Mouse (Mus musculus) adrenal gland, postnatal 14 days (tissue): ENCODE measurements around the gene Olfr1098. TPM values are rescaled to one million over a fixed set of nuclear protein-coding genes. Genes with fewer than 3 reads are reported as not detected.

Source experiments
- DNase-seq: peaks from one replicate; pipeline ENCODE4 v3.0.0; 2021; ENCODE audit warnings: mixed read lengths
- long read RNA-seq, 2 experiments: library from polyadenylated mRNA; stranded (forward); transcript quantifications; one replicate each; pipeline ENCODE4 v2.0.0; 2021
- total RNA-seq: library from RNA; stranded (reverse); gene quantifications from 2 replicates; pipeline ENCODE4 v1.2.3, GENCODE M21; 2021

Olfr1098 gene
- total RNA-seq: not detected in 2 replicates
- long read RNA-seq, experiment 1: 0 reads
- long read RNA-seq, experiment 2: 0 reads

GRCm38 (mm10) chr2:86924445-86924844 lies at the start of gene Olfr1098:
Olfr1098 (minus strand) TSS chr2:86924545.
- no peak for DNase-seq

- no peak for DNase-seq
These were observed 36.2 kb upstream of the Olfr1098 start, which contains the start of gene Olfr1099 for GRCm38 (mm10) chr2:86960593-86960992. Olfr1099 (minus strand) TSS chr2:86960693.

GRCm38 (mm10) chr2:86926557-86926956 lies 2.2 kb upstream of the Olfr1098 start:
- no peak for DNase-seq

- DNase-seq: no peak
These were observed 18.7 kb downstream of the Olfr1098 start for GRCm38 (mm10) chr2:86905647-86906046.

GRCm38 (mm10) chr2:86892116-86892515 lies 32.2 kb downstream of the Olfr1098 start, which contains the start of gene Olfr1097:
Olfr1097 (minus strand) TSS chr2:86892216.
- no peak for DNase-seq

GRCm38 (mm10) chr2:86874702-86875101 lies 49.6 kb downstream of the Olfr1098 start, which contains the start of gene Gm13723:
Gm13723 (minus strand) TSS chr2:86874802.
- DNase-seq: no peak

Other genes with a start within 250 kb of the Olfr1098 start
- gene Olfr1086, start 244.5 kb downstream of the Olfr1098 start, total RNA-seq: not detected in 2 replicates
- not detected in 2 replicates for gene Olfr1087, start 226.2 kb downstream of the Olfr1098 start, total RNA-seq
- gene Olfr1089, start 190.8 kb downstream of the Olfr1098 start, total RNA-seq: not detected in 2 replicates
- not detected in 2 replicates for gene Olfr1090, start 165.6 kb downstream of the Olfr1098 start, total RNA-seq
- not detected in 2 replicates for gene Olfr1093, start 142.1 kb downstream of the Olfr1098 start, total RNA-seq
- not detected in 2 replicates for gene Olfr141, start 114.5 kb downstream of the Olfr1098 start, total RNA-seq
- gene Olfr1094, start 99.9 kb downstream of the Olfr1098 start, total RNA-seq: not detected in 2 replicates
- not detected in 2 replicates for gene Olfr1095, start 72.8 kb downstream of the Olfr1098 start, total RNA-seq
- gene Gm13723, start 49.7 kb downstream of the Olfr1098 start, total RNA-seq: not detected in 2 replicates
- not detected in 2 replicates for gene Olfr1097, start 32.3 kb downstream of the Olfr1098 start, total RNA-seq
- gene Olfr1099, start 36.1 kb upstream of the Olfr1098 start, total RNA-seq: not detected in 2 replicates
- gene Olfr1100, start 55.4 kb upstream of the Olfr1098 start, total RNA-seq: not detected in 2 replicates
- gene Olfr1101, start 66.7 kb upstream of the Olfr1098 start, total RNA-seq: not detected in 2 replicates
- not detected in 2 replicates for gene Olfr1102, start 73.9 kb upstream of the Olfr1098 start, total RNA-seq
- gene Olfr1104, start 102.5 kb upstream of the Olfr1098 start, total RNA-seq: not detected in 2 replicates
- gene Olfr1105, start 112.0 kb upstream of the Olfr1098 start, total RNA-seq: not detected in 2 replicates
- not detected in 2 replicates for gene Olfr1106, start 127.7 kb upstream of the Olfr1098 start, total RNA-seq
- not detected in 2 replicates for gene Olfr1107, start 151.3 kb upstream of the Olfr1098 start, total RNA-seq
- gene Olfr1109, start 171.5 kb upstream of the Olfr1098 start, total RNA-seq: not detected in 2 replicates
- gene Olfr259, start 190.0 kb upstream of the Olfr1098 start, total RNA-seq: not detected in 2 replicates
- gene Olfr1110, start 215.8 kb upstream of the Olfr1098 start, total RNA-seq: not detected in 2 replicates
- not detected in 2 replicates for gene Olfr1111, start 228.1 kb upstream of the Olfr1098 start, total RNA-seq